Mouse (Mus musculus) ES-Bruce4 (cell line): ENCODE data around the gene Glmp. TPM values are rescaled to one million over a fixed set of nuclear protein-coding genes. Genes with fewer than 3 reads are reported as not detected.
"Not testable (repeated sequence)": the region's sequence is repeated elsewhere in the genome, so short reads cannot be mapped to it uniquely, and the experiment has no call there.

Experiments used
- H3K27ac ChIP-seq: 2 replicates; pipeline ENCODE4 v1.5.1; 2012; ENCODE audit warnings: low read length, inconsistent platforms; ENCODE audit not compliant: insufficient read depth
- H3K27me3 ChIP-seq: 2 replicates; pipeline ENCODE4 v1.6.1; 2012; ENCODE audit warnings: mild to moderate bottlenecking, low read length, inconsistent platforms; ENCODE audit not compliant: control insufficient read depth, poor library complexity, insufficient read depth, severe bottlenecking
- H3K36me3 ChIP-seq: 2 replicates; pipeline ENCODE4 v1.6.1; 2012; ENCODE audit warnings: inconsistent platforms, mild to moderate bottlenecking, low read length, moderate library complexity; ENCODE audit not compliant: control insufficient read depth, poor library complexity, insufficient read depth, severe bottlenecking
- H3K4me1 ChIP-seq: one replicate; pipeline ENCODE4 v1.8.1; 2011; ENCODE audit warnings: low read length; ENCODE audit not compliant: control insufficient read depth, insufficient read depth
- H3K4me3 ChIP-seq: 2 replicates; pipeline ENCODE4 v1.5.1; 2011; ENCODE audit warnings: low read depth, mild to moderate bottlenecking, low read length
- H3K9ac ChIP-seq: 2 replicates; pipeline ENCODE4 v1.6.1; 2012; ENCODE audit warnings: low read depth, mild to moderate bottlenecking, inconsistent platforms; ENCODE audit not compliant: poor library complexity, severe bottlenecking
- H3K9me3 ChIP-seq: replicated peaks from 2 replicates; pipeline ENCODE4 v1.6.1; 2012; ENCODE audit warnings: mild to moderate bottlenecking, low read length, inconsistent platforms; ENCODE audit not compliant: control insufficient read depth, poor library complexity, insufficient read depth, severe bottlenecking
- polyA plus RNA-seq: library from polyadenylated mRNA; stranded (reverse); fragments of >200 nt; gene quantifications from 2 replicates; pipeline ENCODE4 v1.2.4, GENCODE M21; 2011; ENCODE audit warnings: low read depth; ENCODE audit not compliant: missing spikeins, insufficient read depth, insufficient read length

Glmp gene
- polyA plus RNA-seq, 1 experiment = 89.0 TPM

DNA sequence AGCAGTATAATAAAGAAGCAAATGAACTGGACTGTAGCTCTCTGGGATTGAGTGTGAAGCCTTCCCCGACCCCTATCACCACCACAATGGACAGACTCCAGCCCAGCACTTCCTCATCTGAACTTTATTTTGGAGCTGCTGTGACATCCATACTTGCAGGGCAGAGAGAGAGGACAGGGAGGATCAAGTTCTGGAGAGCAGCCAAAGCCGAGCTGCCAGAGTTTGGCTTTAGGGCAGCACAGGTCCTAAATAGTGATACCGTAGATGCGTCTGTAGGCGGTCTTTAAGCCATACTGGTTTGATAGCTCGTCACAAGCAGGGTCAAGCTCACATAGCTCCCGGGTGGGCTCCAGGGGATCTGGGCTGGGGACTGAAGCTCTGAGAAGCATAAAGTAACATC, 43.7 kb downstream of the Glmp start:
- H3K9ac ChIP-seq, H3K27ac ChIP-seq, H3K4me1 ChIP-seq, H3K36me3 ChIP-seq, H3K4me3 ChIP-seq, H3K27me3 ChIP-seq: not testable (repeated sequence)
- peaks cover 12% of the 10 kb centered on the region for H3K9me3 ChIP-seq

DNA sequence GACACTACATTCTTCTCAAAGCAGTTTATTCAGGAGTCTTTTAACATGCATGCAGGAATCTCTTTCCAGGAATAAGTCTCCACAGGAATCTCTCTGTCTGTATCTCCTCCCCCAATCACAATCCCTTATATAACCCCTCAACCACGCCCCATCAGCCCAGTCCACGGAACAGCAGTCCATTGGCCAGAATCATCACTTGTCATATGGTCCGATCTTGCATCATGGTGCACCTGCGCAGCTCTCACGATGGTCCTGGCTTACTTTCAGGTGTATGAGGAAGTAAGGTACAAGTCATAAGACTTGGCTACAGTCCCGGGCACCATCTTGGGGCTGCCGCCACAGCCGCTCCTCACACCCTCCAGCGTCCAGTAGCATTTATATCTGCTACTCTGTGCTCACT, 47.8 kb downstream of the Glmp start, which contains the start of gene Bglap3:
TSS of gene Bglap3 (minus strand) at position 101 of the 400 bp plus-strand sequence.
- not testable (repeated sequence) for H3K27me3 ChIP-seq, H3K9ac ChIP-seq, H3K4me1 ChIP-seq, H3K27ac ChIP-seq, H3K36me3 ChIP-seq, H3K4me3 ChIP-seq
- H3K9me3 ChIP-seq = peaks cover 12% of the 10 kb centered on the region

DNA sequence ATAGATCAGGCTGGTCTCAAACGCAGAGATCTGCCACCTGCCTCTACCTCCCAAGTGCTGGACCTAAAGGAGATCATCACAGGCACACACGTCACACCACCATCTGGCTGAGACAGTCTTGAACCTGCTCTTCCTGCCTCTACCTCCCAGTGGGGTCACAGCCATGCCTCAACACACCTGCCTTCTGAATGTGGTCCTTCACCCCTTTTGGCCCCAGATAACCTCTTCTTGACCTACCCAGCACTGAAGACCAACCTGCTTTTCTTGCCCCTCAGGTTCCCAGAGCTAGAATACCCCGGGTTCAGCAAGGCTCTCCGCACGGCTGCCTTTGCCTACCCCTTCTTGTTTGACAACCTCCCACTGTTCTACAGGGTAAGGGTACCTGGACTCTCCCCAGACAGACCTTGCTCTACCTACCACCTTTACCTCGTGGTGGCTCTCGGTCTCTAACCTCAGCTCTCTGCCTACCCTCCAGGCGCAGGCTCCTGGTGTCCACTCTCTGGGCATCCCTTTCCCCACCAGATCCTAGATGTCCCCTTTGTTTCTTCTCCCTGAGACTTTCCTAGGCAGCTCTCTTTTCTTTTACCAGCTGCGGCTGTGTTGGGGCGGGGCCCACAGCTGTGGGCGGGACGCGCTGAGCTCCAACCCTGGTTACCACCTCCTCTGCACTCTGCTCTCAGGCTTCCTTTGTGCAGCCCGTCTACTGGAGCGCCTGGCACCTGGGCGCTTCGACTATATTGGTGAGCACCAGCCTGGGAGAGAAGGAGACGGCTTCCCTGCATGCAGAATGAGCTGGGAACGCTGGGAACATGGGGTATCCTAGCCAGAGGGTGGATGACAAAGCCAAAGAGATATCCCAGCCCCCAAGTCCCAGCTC, 51.2 kb downstream of the Glmp start:
- not testable (repeated sequence) for H3K27me3 ChIP-seq, H3K27ac ChIP-seq, H3K9ac ChIP-seq, H3K4me1 ChIP-seq, H3K4me3 ChIP-seq, H3K9me3 ChIP-seq, H3K36me3 ChIP-seq

DNA sequence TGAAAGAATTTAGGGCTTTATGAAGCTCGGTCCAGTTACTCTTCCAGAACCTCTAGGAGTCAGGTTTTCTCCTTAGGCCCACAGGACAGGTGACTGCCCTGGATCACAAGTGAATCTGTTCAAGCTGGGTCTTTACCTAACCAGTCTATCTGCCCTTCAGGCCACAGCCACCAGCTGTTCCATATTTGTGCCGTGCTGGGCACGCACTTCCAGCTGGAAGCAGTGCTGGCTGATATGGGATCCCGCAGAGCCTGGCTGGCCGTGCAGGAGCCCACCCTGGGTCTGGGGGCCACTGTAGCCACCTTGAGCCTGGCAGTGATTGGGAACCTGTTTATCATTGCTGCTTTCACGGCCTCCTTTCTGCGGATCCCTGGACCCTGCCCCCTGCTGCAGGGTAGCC, 51.8 kb downstream of the Glmp start:
- not testable (repeated sequence) for H3K4me1 ChIP-seq, H3K4me3 ChIP-seq, H3K36me3 ChIP-seq, H3K9me3 ChIP-seq, H3K27ac ChIP-seq, H3K9ac ChIP-seq, H3K27me3 ChIP-seq

DNA sequence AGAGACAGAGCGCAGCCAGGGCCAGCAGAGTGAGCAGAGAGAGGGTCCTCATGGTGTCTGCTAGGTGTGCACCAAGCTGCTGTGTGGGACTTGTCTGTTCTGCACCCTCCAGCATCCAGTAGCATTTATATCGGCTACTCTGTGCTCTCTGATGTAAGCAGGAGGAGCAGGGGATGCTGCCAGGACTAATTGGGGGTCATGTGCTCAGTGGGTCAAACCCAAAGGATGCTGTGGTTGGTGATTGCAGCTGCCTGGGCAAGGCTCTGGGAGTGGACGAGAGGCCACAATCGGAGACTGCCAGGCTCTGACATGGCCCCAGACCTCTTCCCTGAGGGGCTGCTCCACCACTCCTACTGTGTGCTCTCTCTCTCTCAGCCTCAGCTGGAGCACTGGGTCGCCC, 53.8 kb downstream of the Glmp start, which contains the start of gene Bglap2:
TSS of gene Bglap2 (minus strand) at position 101 of the 400 bp plus-strand sequence.
- not testable (repeated sequence) for H3K4me3 ChIP-seq

More for the DNA sequence above, 53.8 kb downstream of the Glmp start, which contains the start of gene Bglap2:
- H3K27ac ChIP-seq, H3K9ac ChIP-seq, H3K27me3 ChIP-seq, H3K36me3 ChIP-seq, H3K9me3 ChIP-seq, H3K4me1 ChIP-seq: not testable (repeated sequence)

Other genes with a start within 250 kb of the Glmp start
- not detected in 2 replicates for gene Ttc24, start 246.7 kb upstream of the Glmp start, polyA plus RNA-seq
- 28.2 and 30.9 TPM in 2 replicates for gene Iqgap3, start 243.1 kb upstream of the Glmp start, polyA plus RNA-seq
- 41.5 and 48.1 TPM in 2 replicates for gene Mef2d, start 182.7 kb upstream of the Glmp start, polyA plus RNA-seq
- gene Rhbg, start 70.3 kb upstream of the Glmp start, polyA plus RNA-seq = 0.82 TPM in 1 of 2 replicates, not detected in the other
- gene Gm38392, start 37.8 kb upstream of the Glmp start, polyA plus RNA-seq = 0.72 and 3.6 TPM in 2 replicates
- 15.5 and 19.8 TPM in 2 replicates for gene Tsacc, start 28.0 kb upstream of the Glmp start, polyA plus RNA-seq
- gene Cct3, start 27.9 kb upstream of the Glmp start, polyA plus RNA-seq = 584 and 609 TPM in 2 replicates
- gene Tmem79, start 11.1 kb downstream of the Glmp start, polyA plus RNA-seq = 9.1 and 12.8 TPM in 2 replicates
- 70.7 and 84.2 TPM in 2 replicates for gene Smg5, start 11.2 kb downstream of the Glmp start, polyA plus RNA-seq
- 4.9 and 6.8 TPM in 2 replicates for gene Paqr6, start 39.6 kb downstream of the Glmp start, polyA plus RNA-seq
- 1.0 and 1.4 TPM in 2 replicates for gene Bglap3, start 47.7 kb downstream of the Glmp start, polyA plus RNA-seq
- not detected in 2 replicates for gene Bglap2, start 53.7 kb downstream of the Glmp start, polyA plus RNA-seq
- gene Bglap, start 59.4 kb downstream of the Glmp start, polyA plus RNA-seq = not detected in 2 replicates
- gene Pmf1, start 85.3 kb downstream of the Glmp start, polyA plus RNA-seq = 88.6 and 102 TPM in 2 replicates
- gene Slc25a44, start 100.1 kb downstream of the Glmp start, polyA plus RNA-seq = 13.5 and 14.7 TPM in 2 replicates
- gene Sema4a, start 136.2 kb downstream of the Glmp start, polyA plus RNA-seq = 2.3 and 4.0 TPM in 2 replicates
- 30.0 and 37.2 TPM in 2 replicates for gene Lmna, start 184.9 kb downstream of the Glmp start, polyA plus RNA-seq
- gene Mex3a, start 207.4 kb downstream of the Glmp start, polyA plus RNA-seq = 42.3 and 43.4 TPM in 2 replicates
- 33.2 and 35.1 TPM in 2 replicates for gene Rab25, start 223.3 kb downstream of the Glmp start, polyA plus RNA-seq
- 138 and 151 TPM in 2 replicates for gene Lamtor2, start 228.1 kb downstream of the Glmp start, polyA plus RNA-seq
- gene Ubqln4, start 228.7 kb downstream of the Glmp start, polyA plus RNA-seq = 118 and 133 TPM in 2 replicates